Mouse (Mus musculus): Measurements from ENCODE around the gene Gm10135. TPM values are rescaled to one million over a fixed set of nuclear protein-coding genes. Genes with fewer than 3 reads are reported as not detected.
"Not testable (repeated sequence)": the region's sequence is repeated elsewhere in the genome, so short reads cannot be mapped to it uniquely, and the experiment has no call there.

Gene Gm10135
- polyA plus RNA-seq, 1 experiment from 2014 or later, result not detected

GRCm38 (mm10) chr5:72950252-72950651 lies 24.2 kb downstream of the Gm10135 start:
- 92% methylated on average over 2 of the region's 2 CpGs for WGBS

GRCm38 (mm10) chr5:72948136-72948535 lies 26.4 kb downstream of the Gm10135 start:
- no peaks in the 10 kb centered on the region for H3K36me3 ChIP-seq (ENCODE audit: control insufficient read depth, insufficient read depth, low read length)
- WGBS, result 95% methylated on average over 1 of the region's 1 CpGs
- H3K4me1 ChIP-seq (replicated peaks; ENCODE audit: control insufficient read depth, insufficient read depth, low read length), result no peaks in the 10 kb centered on the region
- H3K9ac ChIP-seq (ENCODE audit: low read depth, low read length), result no peak overlapping the region
- H3K9me3 ChIP-seq (ENCODE audit: control insufficient read depth, low read length), result no peaks in the 10 kb centered on the region
- H3K27ac ChIP-seq (ENCODE audit: low read depth, low read length), result no peak overlapping the region
- ATAC-seq (ENCODE audit: low FRiP score) (no peak), DNase-seq (ENCODE audit: low spot score) (no peak)
- H3K4me3 ChIP-seq (ENCODE audit: low read depth, low read length), result no peak overlapping the region
- H3K27me3 ChIP-seq (ENCODE audit: control insufficient read depth, insufficient read depth, low read length), result no peaks in the 10 kb centered on the region
- H3K4me2 ChIP-seq (replicated peaks; ENCODE audit: low read depth, low read length), result no peak overlapping the region

More at GRCm38 (mm10) chr5:72950252-72950651, 24.2 kb downstream of the Gm10135 start:
- no peak overlapping the region for H3K27ac ChIP-seq (ENCODE audit: low read depth, low read length)
- ATAC-seq (ENCODE audit: low FRiP score) (no peak), DNase-seq (ENCODE audit: low spot score) (no peak)
- H3K36me3 ChIP-seq (ENCODE audit: control insufficient read depth, insufficient read depth, low read length), result no peaks in the 10 kb centered on the region
- H3K9ac ChIP-seq (ENCODE audit: low read depth, low read length), result no peak overlapping the region
- no peaks in the 10 kb centered on the region for H3K4me1 ChIP-seq (replicated peaks; ENCODE audit: control insufficient read depth, insufficient read depth, low read length)
- H3K9me3 ChIP-seq (ENCODE audit: control insufficient read depth, low read length), result no peaks in the 10 kb centered on the region
- H3K4me3 ChIP-seq (ENCODE audit: low read depth, low read length), result no peak overlapping the region
- no peaks in the 10 kb centered on the region for H3K27me3 ChIP-seq (ENCODE audit: control insufficient read depth, insufficient read depth, low read length)
- H3K4me2 ChIP-seq (replicated peaks; ENCODE audit: low read depth, low read length), result no peak overlapping the region

GRCm38 (mm10) chr5:72940906-72941432 lies 33.5 kb downstream of the Gm10135 start:
- H3K36me3 ChIP-seq (ENCODE audit: control insufficient read depth, insufficient read depth, low read length), result no peaks in the 10 kb centered on the region

GRCm38 (mm10) chr5:72939311-72939710 lies 35.2 kb downstream of the Gm10135 start:
- ATAC-seq (ENCODE audit: low FRiP score) (no peak), DNase-seq (ENCODE audit: low spot score) (no peak)
- Histone ChIP-seq H3K4me3 (ENCODE audit: low read depth, low read length) (no peak overlapping the region), H3K27me3 (ENCODE audit: control insufficient read depth, insufficient read depth, low read length) (no peaks in the 10 kb centered on the region), H3K4me1 (replicated peaks; ENCODE audit: control insufficient read depth, insufficient read depth, low read length) (no peaks in the 10 kb centered on the region), H3K36me3 (ENCODE audit: control insufficient read depth, insufficient read depth, low read length) (no peaks in the 10 kb centered on the region), H3K4me2 (replicated peaks; ENCODE audit: low read depth, low read length) (no peak overlapping the region), H3K27ac (ENCODE audit: low read depth, low read length) (no peak overlapping the region), H3K9me3 (ENCODE audit: control insufficient read depth, low read length) (no peaks in the 10 kb centered on the region), H3K9ac (ENCODE audit: low read depth, low read length) (no peak overlapping the region)
- WGBS, result 94% methylated on average over 2 of the region's 2 CpGs

More at GRCm38 (mm10) chr5:72940906-72941432, 33.5 kb downstream of the Gm10135 start:
- Histone ChIP-seq H3K4me1 (replicated peaks; ENCODE audit: control insufficient read depth, insufficient read depth, low read length) (no peaks in the 10 kb centered on the region), H3K9me3 (ENCODE audit: control insufficient read depth, low read length) (no peaks in the 10 kb centered on the region), H3K4me3 (ENCODE audit: low read depth, low read length) (no peak overlapping the region), H3K9ac (ENCODE audit: low read depth, low read length) (no peak overlapping the region), H3K4me2 (replicated peaks; ENCODE audit: low read depth, low read length) (no peak overlapping the region), H3K27me3 (ENCODE audit: control insufficient read depth, insufficient read depth, low read length) (no peaks in the 10 kb centered on the region), H3K27ac (ENCODE audit: low read depth, low read length) (no peak overlapping the region)
- DNase-seq (ENCODE audit: low spot score) (no peak), ATAC-seq (ENCODE audit: low FRiP score) (no peak)
- 97% methylated on average over 5 of the region's 5 CpGs for WGBS

- H3K27ac ChIP-seq (ENCODE audit: low read depth, low read length); H3K9ac ChIP-seq (ENCODE audit: low read depth, low read length); H3K4me1 ChIP-seq (replicated peaks; ENCODE audit: control insufficient read depth, insufficient read depth, low read length); H3K27me3 ChIP-seq (ENCODE audit: control insufficient read depth, insufficient read depth, low read length); H3K36me3 ChIP-seq (ENCODE audit: control insufficient read depth, insufficient read depth, low read length); ATAC-seq (ENCODE audit: low FRiP score); H3K4me2 ChIP-seq (replicated peaks; ENCODE audit: low read depth, low read length); H3K9me3 ChIP-seq (ENCODE audit: control insufficient read depth, low read length); H3K4me3 ChIP-seq (ENCODE audit: low read depth, low read length); DNase-seq (ENCODE audit: low spot score): not testable (repeated sequence)
- 97% methylated on average over 3 of the region's 3 CpGs for WGBS
Measured at GRCm38 (mm10) chr5:72938421-72938820, 36.1 kb downstream of the Gm10135 start.

GRCm38 (mm10) chr5:72933026-72933675 lies 41.4 kb downstream of the Gm10135 start:
- no peak overlapping the region for H3K27ac ChIP-seq (ENCODE audit: low read depth, low read length)
- ATAC-seq (ENCODE audit: low FRiP score) (no peak), DNase-seq (ENCODE audit: low spot score) (no peak)
- no peak overlapping the region for H3K9ac ChIP-seq (ENCODE audit: low read depth, low read length)
- H3K4me3 ChIP-seq (ENCODE audit: low read depth, low read length), result no peak overlapping the region
- no peaks in the 10 kb centered on the region for H3K27me3 ChIP-seq (ENCODE audit: control insufficient read depth, insufficient read depth, low read length)
- H3K4me1 ChIP-seq (replicated peaks; ENCODE audit: control insufficient read depth, insufficient read depth, low read length), result no peaks in the 10 kb centered on the region
- 94% methylated on average over 17 of the region's 17 CpGs for WGBS
- no peak overlapping the region for H3K4me2 ChIP-seq (replicated peaks; ENCODE audit: low read depth, low read length)
- no peaks in the 10 kb centered on the region for H3K36me3 ChIP-seq (ENCODE audit: control insufficient read depth, insufficient read depth, low read length)
- H3K9me3 ChIP-seq (ENCODE audit: control insufficient read depth, low read length), result no peaks in the 10 kb centered on the region

- Histone ChIP-seq H3K27me3 (ENCODE audit: control insufficient read depth, insufficient read depth, low read length) (no peaks in the 10 kb centered on the region), H3K4me1 (replicated peaks; ENCODE audit: control insufficient read depth, insufficient read depth, low read length) (no peaks in the 10 kb centered on the region), H3K9me3 (ENCODE audit: control insufficient read depth, low read length) (no peaks in the 10 kb centered on the region), H3K4me3 (ENCODE audit: low read depth, low read length) (no peak overlapping the region), H3K27ac (ENCODE audit: low read depth, low read length) (no peak overlapping the region), H3K36me3 (ENCODE audit: control insufficient read depth, insufficient read depth, low read length) (no peaks in the 10 kb centered on the region), H3K9ac (ENCODE audit: low read depth, low read length) (no peak overlapping the region), H3K4me2 (replicated peaks; ENCODE audit: low read depth, low read length) (no peak overlapping the region)
- DNase-seq (ENCODE audit: low spot score), result no peak
- ATAC-seq (ENCODE audit: low FRiP score), result no peak
Measured at GRCm38 (mm10) chr5:72927074-72927473, 47.4 kb downstream of the Gm10135 start.

GRCm38 (mm10) chr5:72922796-72923195 lies 51.7 kb downstream of the Gm10135 start:
- Histone ChIP-seq H3K9me3 (ENCODE audit: control insufficient read depth, low read length) (no peaks in the 10 kb centered on the region), H3K4me1 (replicated peaks; ENCODE audit: control insufficient read depth, insufficient read depth, low read length) (no peaks in the 10 kb centered on the region), H3K9ac (ENCODE audit: low read depth, low read length) (no peak overlapping the region), H3K4me3 (ENCODE audit: low read depth, low read length) (no peak overlapping the region), H3K27me3 (ENCODE audit: control insufficient read depth, insufficient read depth, low read length) (no peaks in the 10 kb centered on the region), H3K4me2 (replicated peaks; ENCODE audit: low read depth, low read length) (no peak overlapping the region), H3K36me3 (ENCODE audit: control insufficient read depth, insufficient read depth, low read length) (no peaks in the 10 kb centered on the region), H3K27ac (ENCODE audit: low read depth, low read length) (no peak overlapping the region)
- WGBS, result 96% methylated on average over 3 of the region's 3 CpGs
- no peak for DNase-seq (ENCODE audit: low spot score)
- ATAC-seq (ENCODE audit: low FRiP score), result no peak

- H3K9ac ChIP-seq (ENCODE audit: low read depth, low read length), result no peak overlapping the region
- DNase-seq (ENCODE audit: low spot score), result no peak
Measured at GRCm38 (mm10) chr5:72921171-72921570, 53.3 kb downstream of the Gm10135 start.

More at GRCm38 (mm10) chr5:72921171-72921570, 53.3 kb downstream of the Gm10135 start:
- no peak overlapping the region for H3K27ac ChIP-seq (ENCODE audit: low read depth, low read length)
- no peaks in the 10 kb centered on the region for H3K9me3 ChIP-seq (ENCODE audit: control insufficient read depth, low read length)
- no peak overlapping the region for H3K4me2 ChIP-seq (replicated peaks; ENCODE audit: low read depth, low read length)
- WGBS, result 91% methylated on average over 8 of the region's 8 CpGs
- H3K27me3 ChIP-seq (ENCODE audit: control insufficient read depth, insufficient read depth, low read length), result no peaks in the 10 kb centered on the region
- H3K36me3 ChIP-seq (ENCODE audit: control insufficient read depth, insufficient read depth, low read length), result no peaks in the 10 kb centered on the region
- H3K4me1 ChIP-seq (replicated peaks; ENCODE audit: control insufficient read depth, insufficient read depth, low read length), result peaks cover 3% of the 10 kb centered on the region; the same call in 1 of the 2 replicates
- ATAC-seq (ENCODE audit: low FRiP score), result no peak
- no peak overlapping the region for H3K4me3 ChIP-seq (ENCODE audit: low read depth, low read length)

Measured in hindbrain, embryonic 11.5 days (tissue).